Comparison of ENCODE assay signal across 8 mouse cellular contexts in genomic region chr8:107150404-107151157, GRCm38 (mm10). TPM values are rescaled to one million over a fixed set of nuclear protein-coding genes. Genes with fewer than 3 reads are reported as not detected.
A peak's percentile ranks its signal among the peaks of the same experiment; 100 is the strongest.
DNase-seq lines count a peak whose midpoint lies in the region; ATAC-seq and TF ChIP-seq lines count a peak whose summit lies in the region.

Gene Cyb5b (plus strand): TSS chr8:107150640.

- peak; percentile 98 for DNase-seq in 416B (ENCODE audit: low read depth)
- DNase-seq in heart, adult 9 months (ENCODE audit: low spot score in 2 of 2) = peak; percentile 93 to 95
- peak; percentile 77 to 82 for DNase-seq in monocyte, adult 2 months (ENCODE audit: low read depth in 1 of 2, low spot score in 2 of 2)
- peak; percentile 91 to 93 for DNase-seq in spleen, postnatal 36 days (ENCODE audit: low spot score in 2 of 2)

- peak within 1 kb of the TSS; percentile 68 for H3K27ac ChIP-seq in bone marrow, adult 2 months (ENCODE audit: control insufficient read depth, insufficient read depth, low read depth, low read length, poor library complexity)
- H3K27ac ChIP-seq in embryonic facial prominence, embryonic 15.5 days (replicated peaks) = peak within 1 kb of the TSS; percentile 70; the same call in 1 of the 2 replicates
- peak within 1 kb of the TSS; percentile 53 for H3K27ac ChIP-seq in kidney, embryonic 14.5 days (ENCODE audit: low read depth, low read length)
- peak within 1 kb of the TSS; percentile 75 for H3K27ac ChIP-seq in limb, embryonic 15.5 days

- peaks cover 11% of the 10 kb centered on the region; the same call in 1 of the 2 replicates for H3K36me3 ChIP-seq in embryonic facial prominence, embryonic 15.5 days
- peaks cover 19% of the 10 kb centered on the region for H3K36me3 ChIP-seq in kidney, embryonic 14.5 days (ENCODE audit: control insufficient read depth, insufficient read depth, low read length)
- H3K36me3 ChIP-seq in limb, embryonic 15.5 days = peaks cover 19% of the 10 kb centered on the region

- H3K9me3 ChIP-seq in embryonic facial prominence, embryonic 15.5 days (replicated peaks) = no peaks in the 10 kb centered on the region
- no peaks in the 10 kb centered on the region for H3K9me3 ChIP-seq in kidney, embryonic 14.5 days (ENCODE audit: control insufficient read depth, low read length)
- H3K9me3 ChIP-seq in limb, embryonic 15.5 days = no peaks in the 10 kb centered on the region

- no peak for TF ChIP-seq CTCF in bone marrow, adult 2 months (IDR thresholded peaks at IDR 0.05; ENCODE audit: control insufficient read depth, insufficient read depth, low read length)

- peak within 1 kb of the TSS; percentile 71 for H3K9ac ChIP-seq in embryonic facial prominence, embryonic 15.5 days
- H3K9ac ChIP-seq in kidney, embryonic 14.5 days (ENCODE audit: low read depth, low read length) = peak within 1 kb of the TSS; percentile 84
- H3K9ac ChIP-seq in limb, embryonic 15.5 days = peak within 1 kb of the TSS; percentile 82

- H3K4me2 ChIP-seq in embryonic facial prominence, embryonic 15.5 days (replicated peaks) = peak within 1 kb of the TSS; percentile 76
- H3K4me2 ChIP-seq in kidney, embryonic 14.5 days (replicated peaks; ENCODE audit: low read depth, low read length) = peak within 1 kb of the TSS; percentile 66
- H3K4me2 ChIP-seq in limb, embryonic 15.5 days = peak within 1 kb of the TSS; percentile 65

- peaks cover 3% of the 10 kb centered on the region; the same call in 1 of the 2 replicates for H3K4me1 ChIP-seq in bone marrow, adult 2 months (ENCODE audit: control insufficient read depth, insufficient read depth, low read length)
- H3K4me1 ChIP-seq in embryonic facial prominence, embryonic 15.5 days = peaks cover 13% of the 10 kb centered on the region
- H3K4me1 ChIP-seq in kidney, embryonic 14.5 days (ENCODE audit: control insufficient read depth, insufficient read depth, low read length) = no peaks in the 10 kb centered on the region
- peaks cover 10% of the 10 kb centered on the region for H3K4me1 ChIP-seq in limb, embryonic 15.5 days

- peak within 1 kb of the TSS; percentile 96 for H3K4me3 ChIP-seq in bone marrow, adult 2 months (replicated peaks; ENCODE audit: control insufficient read depth, low read depth, low read length)
- peak within 1 kb of the TSS; percentile 71 for H3K4me3 ChIP-seq in embryonic facial prominence, embryonic 15.5 days (replicated peaks)
- H3K4me3 ChIP-seq in kidney, embryonic 14.5 days (ENCODE audit: low read length) = peak within 1 kb of the TSS; percentile 78
- peak within 1 kb of the TSS; percentile 91 for H3K4me3 ChIP-seq in limb, embryonic 15.5 days

- WGBS in bone marrow, adult 2 months = under 1% methylated on average over 65 of the region's 65 CpGs
- 1% methylated on average over 64 of the region's 65 CpGs for WGBS in embryonic facial prominence, embryonic 15.5 days
- 1% methylated on average over 65 of the region's 65 CpGs for WGBS in kidney, embryonic 14.5 days
- under 1% methylated on average over 64 of the region's 65 CpGs for WGBS in limb, embryonic 15.5 days

- peak; percentile 58; the same call in 1 of the 2 replicates for TF ChIP-seq POLR2A in bone marrow, adult 2 months (IDR thresholded peaks at IDR 0.05; ENCODE audit: borderline replicate concordance, control insufficient read depth, low read depth, low read length)

- ATAC-seq in embryonic facial prominence, embryonic 15.5 days (ENCODE audit: insufficient number of reproducible peaks, low FRiP score, low TSS enrichment, low read depth) = peak; percentile 93
- peak; percentile 92 for ATAC-seq in kidney, embryonic 14.5 days (ENCODE audit: low FRiP score, low TSS enrichment)
- peak; percentile 85 for ATAC-seq in limb, embryonic 15.5 days (ENCODE audit: insufficient number of reproducible peaks, low FRiP score, low TSS enrichment, low read depth)

- H3K27me3 ChIP-seq in embryonic facial prominence, embryonic 15.5 days = no peaks in the 10 kb centered on the region
- H3K27me3 ChIP-seq in kidney, embryonic 14.5 days (ENCODE audit: control insufficient read depth, insufficient read depth, low read length) = no peaks in the 10 kb centered on the region
- no peaks in the 10 kb centered on the region for H3K27me3 ChIP-seq in limb, embryonic 15.5 days

RNA-seq across cellular contexts. Expression of gene Cyb5b, which starts in this region (rescaled TPM):
- polyA plus RNA-seq in bone marrow, adult 2 months (2011; ENCODE audit: insufficient read depth, insufficient read length, low replicate concordance, missing spikeins) = 12.1 and 19.4 TPM in 2 replicates
- 66.7 and 67.5 TPM in 2 replicates for polyA plus RNA-seq in embryonic facial prominence, embryonic 15.5 days (2015; fragmentation: Nextera tagmentation; extraction: Ambion mirVana)
- 67.0 and 152 TPM in 2 replicates for polyA plus RNA-seq in kidney, embryonic 14.5 days (2014; fragmentation: Nextera tagmentation; extraction: Ambion mirVana)
- polyA plus RNA-seq in limb, embryonic 15.5 days (2015; fragmentation: Nextera tagmentation; extraction: Ambion mirVana) = 74.5 and 76.8 TPM in 2 replicates

Comparison
In these comparisons a context has a peak if more than half of its experiments do, and no peak if none do; other contexts are left out.
1. Peak in every context shown above with its lines: DNase-seq, ATAC-seq, H3K4me3 ChIP-seq and H3K27ac ChIP-seq.